ENCODE assay signal across 9 mouse cellular contexts in genomic region chr15:75189116-75189515, GRCm38 (mm10). TPM values are rescaled to one million over a fixed set of nuclear protein-coding genes. Genes with fewer than 3 reads are reported as not detected.
DNase-seq lines count a peak whose midpoint lies in the region; ATAC-seq and TF ChIP-seq lines count a peak whose summit lies in the region.
"Had no signal": no experiment of that assay in that cellular context is flagged by ENCODE, and none has a peak within 500 bp of the region (broad histone marks: within the 10 kb centered on the region; RNA-seq: fewer than 3 reads in every experiment).

No protein-coding gene starts in this region.

- WGBS in hindbrain, embryonic 11.5 days = 76% methylated on average over 2 of the region's 2 CpGs
- 62% methylated on average over 2 of the region's 2 CpGs for WGBS in hindbrain, embryonic 13.5 days
- 62% methylated on average over 2 of the region's 2 CpGs for WGBS in thymus, adult 2 months

- H3K9me3 ChIP-seq in hindbrain, embryonic 11.5 days (ENCODE audit: control insufficient read depth, low read length) = no peaks in the 10 kb centered on the region
- H3K9me3 ChIP-seq in hindbrain, embryonic 13.5 days = no peaks in the 10 kb centered on the region
- H3K9me3 ChIP-seq: megakaryocyte, embryonic 14.5 days had no signal

- H3K4me3 ChIP-seq in hindbrain, embryonic 11.5 days (ENCODE audit: low read depth, low read length) = no peak overlapping the region
- H3K4me3 ChIP-seq in hindbrain, embryonic 13.5 days = no peak overlapping the region
- H3K4me3 ChIP-seq in thymus, adult 2 months (ENCODE audit: control insufficient read depth, insufficient read depth, low read length) = no peak overlapping the region
- H3K4me3 ChIP-seq: megakaryocyte, embryonic 14.5 days had no signal

- H3K36me3 ChIP-seq in hindbrain, embryonic 11.5 days (ENCODE audit: control insufficient read depth, insufficient read depth, low read length) = no peaks in the 10 kb centered on the region
- no peaks in the 10 kb centered on the region for H3K36me3 ChIP-seq in hindbrain, embryonic 13.5 days
- no peaks in the 10 kb centered on the region for H3K36me3 ChIP-seq in thymus, adult 2 months (ENCODE audit: control insufficient read depth, insufficient read depth, low read length)

- H3K27me3 ChIP-seq in hindbrain, embryonic 11.5 days (ENCODE audit: control insufficient read depth, insufficient read depth, low read length) = no peaks in the 10 kb centered on the region
- no peaks in the 10 kb centered on the region for H3K27me3 ChIP-seq in hindbrain, embryonic 13.5 days
- no peaks in the 10 kb centered on the region for H3K27me3 ChIP-seq in thymus, adult 2 months (ENCODE audit: control insufficient read depth, insufficient read depth, low read length)

- TF ChIP-seq POLR2A in thymus, adult 2 months (IDR thresholded peaks at IDR 0.05; ENCODE audit: control insufficient read depth, extremely low read depth, insufficient read depth, low read length, poor library complexity) = no peak

- H3K4me2 ChIP-seq in hindbrain, embryonic 11.5 days (replicated peaks; ENCODE audit: low read depth, low read length) = no peak overlapping the region
- no peak overlapping the region for H3K4me2 ChIP-seq in hindbrain, embryonic 13.5 days

- TF ChIP-seq CTCF in thymus, adult 2 months (IDR thresholded peaks at IDR 0.05; ENCODE audit: borderline replicate concordance, control insufficient read depth, extremely low read depth, insufficient read depth, low read length, poor library complexity) = no peak

- H3K9ac ChIP-seq in hindbrain, embryonic 11.5 days (ENCODE audit: low read depth, low read length) = no peak overlapping the region
- H3K9ac ChIP-seq in hindbrain, embryonic 13.5 days = no peak overlapping the region

- H3K4me1 ChIP-seq in hindbrain, embryonic 11.5 days (replicated peaks; ENCODE audit: control insufficient read depth, insufficient read depth, low read length) = no peaks in the 10 kb centered on the region
- no peaks in the 10 kb centered on the region for H3K4me1 ChIP-seq in hindbrain, embryonic 13.5 days (replicated peaks)
- no peaks in the 10 kb centered on the region for H3K4me1 ChIP-seq in thymus, adult 2 months (replicated peaks; ENCODE audit: control insufficient read depth, insufficient read depth, low read length)
- H3K4me1 ChIP-seq: megakaryocyte, embryonic 14.5 days had no signal

- peak; percentile 34 for DNase-seq in hindbrain, embryonic 11.5 days (ENCODE audit: low spot score)
- peak; percentile 75 for DNase-seq in CD4-positive, CD25-positive, alpha-beta regulatory T cell, adult 2 months (ENCODE audit: low read depth, low spot score)
- DNase-seq in T-cell, adult 2 months (ENCODE audit: low spot score) = peak; percentile 34
- DNase-seq in kidney, postnatal 36 days = peak; percentile 17 to 20
- peak; percentile 43 for DNase-seq in thymus, adult 2 months
- DNase-seq in frontal cortex, postnatal 14 days (ENCODE audit: low spot score in 2 of 2) = no peak
- no peak for DNase-seq in gastrocnemius, postnatal 4 days (ENCODE audit: low spot score in 2 of 2)

- no peak for ATAC-seq in hindbrain, embryonic 11.5 days (ENCODE audit: low FRiP score)
- no peak for ATAC-seq in hindbrain, embryonic 13.5 days (ENCODE audit: low FRiP score)

- no peak overlapping the region for H3K27ac ChIP-seq in hindbrain, embryonic 11.5 days (ENCODE audit: low read depth, low read length)
- no peak overlapping the region for H3K27ac ChIP-seq in hindbrain, embryonic 13.5 days
- H3K27ac ChIP-seq in thymus, adult 2 months (ENCODE audit: control insufficient read depth, insufficient read depth, low read length) = no peak overlapping the region

RNA-seq across cellular contexts. Expression of gene BC025446, which starts 27.1 kb away (rescaled TPM):
- polyA plus RNA-seq in hindbrain, embryonic 11.5 days (2014; fragmentation: Nextera tagmentation; extraction: Ambion mirVana) = not detected in 2 replicates
- polyA plus RNA-seq in hindbrain, embryonic 13.5 days (2015; fragmentation: Nextera tagmentation; extraction: Ambion mirVana) = not detected in 2 replicates
- polyA plus RNA-seq in thymus, adult 2 months (2012; rRNA removed) = 0.18 and 0.50 TPM in 2 replicates
- total RNA-seq in gastrocnemius, postnatal 4 days (2021) = under 1 TPM in 1 of 2 experiments, not detected in 1; 0.18 TPM

RNA-seq across cellular contexts. Expression of gene Ly6g, which starts 34.1 kb away (rescaled TPM):
- polyA plus RNA-seq in hindbrain, embryonic 11.5 days (2014; fragmentation: Nextera tagmentation; extraction: Ambion mirVana) = not detected in 2 replicates
- not detected in 2 replicates for polyA plus RNA-seq in hindbrain, embryonic 13.5 days (2015; fragmentation: Nextera tagmentation; extraction: Ambion mirVana)
- polyA plus RNA-seq in thymus, adult 2 months (2012; rRNA removed) = 1.7 and 2.5 TPM in 2 replicates
- not detected for total RNA-seq in gastrocnemius, postnatal 4 days (2021)

Comparison
In these comparisons a context has a peak if more than half of its experiments do, and no peak if none do; other contexts are left out.
1. DNase-seq: peak in hindbrain, embryonic 11.5 days (single experiment), CD4-positive, CD25-positive, alpha-beta regulatory T cell, adult 2 months (single experiment), T-cell, adult 2 months (single experiment), kidney, postnatal 36 days (2 of 2) and thymus, adult 2 months (single experiment); none in frontal cortex, postnatal 14 days (0 of 2) and gastrocnemius, postnatal 4 days (0 of 2).